Mouse (Mus musculus) megakaryocyte, embryonic 14.5 days (primary cell): ENCODE data around the gene Slc6a11. TPM values are rescaled to one million over a fixed set of nuclear protein-coding genes. Genes with fewer than 3 reads are reported as not detected.

Experiments
- H3K27me3 ChIP-seq: replicated peaks from 2 replicates; pipeline ENCODE3; 2012; ENCODE audit warnings: inconsistent platforms
- H3K36me3 ChIP-seq: replicated peaks from 2 replicates; pipeline ENCODE3; 2012; ENCODE audit warnings: low read length, inconsistent platforms, mixed read lengths
- H3K4me1 ChIP-seq: 2 replicates; pipeline ENCODE4 v1.6.1; 2012; ENCODE audit warnings: inconsistent platforms
- H3K4me3 ChIP-seq: replicated peaks from 2 replicates; pipeline ENCODE3; 2012; ENCODE audit warnings: moderate library complexity, mild to moderate bottlenecking, inconsistent platforms
- H3K9me3 ChIP-seq: 2 replicates; pipeline ENCODE4 v1.6.1; 2012; ENCODE audit warnings: inconsistent platforms
- FLI1 ChIP-seq: IDR thresholded peaks from 2 replicates; pipeline ENCODE4 v1.6.1; 2012; ENCODE audit warnings: low read length, inconsistent platforms, mixed read lengths
- GATA1 ChIP-seq: IDR thresholded peaks from 3 replicates; pipeline ENCODE4 v1.6.1; 2012; ENCODE audit warnings: mixed read lengths, low read length, inconsistent platforms, borderline replicate concordance
- polyA plus RNA-seq: library from polyadenylated mRNA; stranded (reverse); fragments of >175 nt; gene quantifications from 2 replicates; pipeline ENCODE4 v1.2.3, GENCODE M21; 2012; ENCODE audit warnings: low replicate concordance; ENCODE audit not compliant: insufficient read depth

Gene Slc6a11
- polyA plus RNA-seq, 1 experiment = not detected

DNA sequence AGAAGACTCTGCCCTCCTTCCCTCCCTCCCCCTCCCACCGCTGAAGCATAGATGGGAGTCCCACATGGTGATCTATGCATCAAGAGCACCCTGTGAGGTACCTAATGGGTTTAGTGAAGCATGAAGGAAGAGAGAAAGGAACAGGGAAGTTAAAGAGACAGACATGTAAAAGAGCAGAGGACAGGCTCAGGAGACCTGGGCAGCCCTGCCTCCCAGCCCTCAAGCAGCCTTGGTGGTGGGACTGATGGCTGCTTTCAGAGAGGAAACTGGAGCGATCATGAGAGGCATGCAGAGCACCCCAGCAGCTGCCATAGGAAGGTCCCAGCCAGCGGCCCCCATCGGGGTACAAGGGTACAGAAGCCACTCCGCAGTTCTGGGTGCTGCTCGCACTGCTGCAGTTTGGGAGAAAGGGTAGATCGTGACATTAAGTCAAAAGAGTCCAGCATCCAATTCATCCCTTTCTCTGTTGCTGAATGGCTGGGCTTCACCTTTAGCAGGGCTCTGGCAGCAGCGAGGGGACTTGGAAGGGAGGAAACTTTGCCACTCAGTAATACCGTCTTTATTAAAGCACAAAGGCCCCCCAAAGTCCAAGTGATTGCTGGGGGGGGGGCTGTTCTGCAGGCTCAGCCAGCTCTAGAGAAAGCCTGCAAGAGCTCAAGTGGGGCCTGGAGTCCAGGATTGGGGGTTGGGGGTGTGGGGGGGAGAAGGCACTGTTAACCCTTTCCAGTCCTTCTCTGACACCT is 43.5 kb downstream of the Slc6a11 start:
- Histone ChIP-seq H3K27me3 (peaks cover 25% of the 10 kb centered on the region), H3K9me3 (no peaks in the 10 kb centered on the region), H3K36me3 (no peaks in the 10 kb centered on the region), H3K4me1 (no peaks in the 10 kb centered on the region), H3K4me3 (no peak overlapping the region)
- TF ChIP-seq FLI1 = no peak
- no peak for TF ChIP-seq GATA1

DNA sequence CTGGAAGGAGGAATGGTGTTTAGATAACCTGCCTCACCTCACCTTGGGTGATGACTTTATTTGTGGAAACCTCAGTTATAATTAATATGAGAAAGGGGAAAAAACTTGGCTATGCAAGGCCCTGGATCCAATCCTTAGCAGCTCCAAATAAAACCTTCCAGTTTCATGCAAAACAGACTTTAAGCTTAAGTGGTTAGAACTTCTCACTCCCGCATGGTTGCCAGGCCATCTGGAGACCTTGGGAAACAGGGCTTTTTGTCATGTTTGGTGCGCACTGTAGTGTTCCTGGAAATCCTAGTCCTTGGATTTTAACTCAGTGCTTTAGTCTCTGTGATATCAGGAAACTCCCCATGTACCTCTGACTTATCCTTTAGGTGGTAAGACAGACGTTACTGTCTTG is 47.1 kb downstream of the Slc6a11 start:
- TF ChIP-seq GATA1 (no peak), FLI1 (no peak)
- Histone ChIP-seq H3K4me1 (no peaks in the 10 kb centered on the region), H3K27me3 (peaks cover 21% of the 10 kb centered on the region), H3K4me3 (no peak overlapping the region), H3K9me3 (no peaks in the 10 kb centered on the region), H3K36me3 (no peaks in the 10 kb centered on the region)

DNA sequence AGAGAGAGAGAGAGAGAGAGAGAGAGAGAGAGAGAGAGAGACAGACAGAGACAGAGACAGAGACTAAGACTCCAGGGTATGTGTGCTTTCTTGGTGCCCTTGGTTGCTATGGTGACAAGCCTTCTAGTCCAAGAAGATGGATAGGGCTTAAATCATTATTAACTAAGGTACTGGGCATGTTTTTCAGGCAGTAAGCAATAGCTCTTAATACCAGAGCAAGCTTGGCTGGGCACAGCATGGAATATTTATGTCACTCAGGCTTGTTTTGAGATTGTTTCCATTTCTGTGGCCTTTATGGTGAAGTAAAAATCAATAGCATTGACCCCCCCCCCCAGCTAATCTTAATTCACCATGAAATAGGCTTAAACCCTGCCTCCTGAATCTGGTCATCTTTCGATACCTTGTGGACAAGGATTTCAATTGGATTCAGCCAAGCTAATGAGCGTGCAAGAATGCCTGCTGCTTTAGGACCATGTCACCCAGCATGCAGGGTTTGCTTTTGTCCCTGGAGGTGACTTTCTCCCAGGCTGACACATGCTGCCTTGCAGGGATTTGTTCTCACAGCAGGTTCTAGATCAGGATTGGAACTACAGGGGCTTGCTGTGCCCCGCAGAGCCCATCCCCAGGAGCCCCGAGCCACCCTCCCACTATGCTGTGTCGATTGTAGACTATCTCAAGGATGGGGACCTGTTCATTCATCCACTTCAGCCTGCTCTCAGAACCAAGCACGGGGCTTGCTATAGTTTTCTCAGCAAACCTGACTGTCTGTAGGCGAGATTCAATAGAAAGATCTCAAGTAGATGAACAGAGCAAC is 51.5 kb downstream of the Slc6a11 start:
- H3K9me3 ChIP-seq = no peaks in the 10 kb centered on the region
- H3K4me3 ChIP-seq = no peak overlapping the region
- H3K27me3 ChIP-seq = no peaks in the 10 kb centered on the region
- H3K36me3 ChIP-seq = no peaks in the 10 kb centered on the region
- no peaks in the 10 kb centered on the region for H3K4me1 ChIP-seq
- TF ChIP-seq GATA1 (no peak), FLI1 (no peak)

DNA sequence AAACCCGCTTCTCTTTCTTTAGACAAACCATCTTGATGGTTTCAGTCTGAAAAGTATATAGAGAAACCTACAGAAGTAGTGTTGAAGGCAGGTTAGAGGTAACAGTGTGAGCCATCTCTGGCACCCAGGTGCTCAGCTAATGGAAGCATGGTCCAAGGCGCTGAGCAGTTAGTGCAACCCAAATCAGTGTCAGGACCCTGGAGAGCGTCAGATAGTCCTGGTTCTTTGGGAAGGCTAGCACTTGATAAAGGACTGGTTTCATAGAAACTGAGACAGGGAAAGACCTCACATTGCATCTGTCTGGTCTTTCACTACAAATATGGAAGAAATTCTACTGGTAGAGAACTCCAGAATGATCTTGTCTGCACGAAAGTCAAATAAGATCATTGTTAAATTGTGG is 56.1 kb downstream of the Slc6a11 start:
- Histone ChIP-seq H3K27me3 (no peaks in the 10 kb centered on the region), H3K4me1 (no peaks in the 10 kb centered on the region), H3K36me3 (no peaks in the 10 kb centered on the region), H3K9me3 (peaks cover 12% of the 10 kb centered on the region), H3K4me3 (no peak overlapping the region)
- TF ChIP-seq FLI1 = no peak
- no peak for TF ChIP-seq GATA1

DNA sequence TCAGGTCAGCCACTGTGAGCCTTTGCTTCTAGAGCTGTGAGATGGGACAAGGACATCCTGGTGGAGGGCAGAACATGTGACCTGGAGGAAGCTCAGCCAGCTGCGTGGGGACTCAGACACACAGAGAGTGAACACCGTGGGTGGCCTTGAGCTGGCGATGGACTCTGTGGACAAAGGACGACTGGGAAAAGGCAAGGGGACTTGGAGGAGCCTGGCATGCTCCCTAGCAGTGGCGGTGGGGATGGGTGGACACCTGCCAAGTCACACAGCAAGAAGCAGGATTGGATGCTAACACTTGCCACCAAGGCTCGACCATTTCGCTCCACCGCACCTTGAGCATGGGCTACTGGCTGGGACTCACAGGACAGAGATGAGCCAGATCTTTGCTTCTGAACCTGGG is 57.8 kb downstream of the Slc6a11 start:
- Histone ChIP-seq H3K27me3 (no peaks in the 10 kb centered on the region), H3K4me1 (no peaks in the 10 kb centered on the region), H3K36me3 (no peaks in the 10 kb centered on the region), H3K4me3 (no peak overlapping the region), H3K9me3 (peaks cover 12% of the 10 kb centered on the region)
- TF ChIP-seq GATA1 = no peak
- no peak for TF ChIP-seq FLI1

DNA sequence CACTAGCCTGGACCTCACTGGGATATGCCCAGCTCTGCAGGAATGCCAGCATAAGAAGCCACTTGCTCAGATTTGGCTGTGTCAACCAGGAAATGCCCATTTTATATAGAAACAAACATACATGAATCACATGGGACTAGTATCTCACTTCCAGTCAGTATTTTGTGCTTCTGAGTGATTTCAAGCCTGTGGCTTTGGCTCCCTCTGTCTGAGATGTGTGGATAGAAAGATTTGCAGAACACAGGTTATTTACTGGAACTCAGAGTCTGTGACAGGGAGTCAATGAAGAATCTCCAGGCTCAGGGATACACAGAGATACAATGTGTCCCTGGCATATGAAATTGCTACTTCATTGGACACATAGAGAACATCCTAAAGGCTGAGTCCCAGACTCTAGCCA is 65.0 kb downstream of the Slc6a11 start:
- H3K4me1 ChIP-seq = no peaks in the 10 kb centered on the region

DNA sequence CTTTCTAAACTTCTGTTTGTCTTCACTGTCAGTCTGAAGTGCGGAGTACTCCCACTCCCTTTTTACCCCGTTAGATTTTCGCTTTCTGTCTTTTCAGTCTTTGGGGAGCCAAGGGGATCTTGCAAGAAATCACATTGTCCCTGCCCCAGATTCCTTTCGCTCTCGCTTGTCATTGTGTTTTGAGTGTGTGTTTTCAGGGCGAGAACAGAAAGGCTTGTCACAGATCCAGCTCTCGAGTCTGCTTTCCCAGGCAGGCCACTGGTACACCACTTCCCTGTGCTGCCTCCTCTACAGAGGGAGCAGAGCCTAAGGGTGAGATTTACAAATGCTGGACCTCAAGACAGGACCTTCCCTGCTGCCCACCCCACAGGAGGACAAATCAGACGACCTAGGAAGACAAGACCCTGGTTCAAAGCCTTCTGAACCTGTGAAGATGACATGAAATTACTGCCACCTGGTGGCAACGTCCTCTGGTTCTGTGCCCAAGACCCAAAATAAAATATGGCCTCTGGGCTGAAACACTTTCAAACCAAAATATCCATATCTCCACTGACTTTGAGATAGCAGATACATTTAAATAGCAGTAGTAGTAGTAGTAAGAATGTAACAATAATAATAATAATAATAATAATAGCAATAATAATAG is 68.3 kb downstream of the Slc6a11 start:
- TF ChIP-seq FLI1 = no peak
- no peak for TF ChIP-seq GATA1
- H3K27me3 ChIP-seq = no peaks in the 10 kb centered on the region

More for the DNA sequence above, 65.0 kb downstream of the Slc6a11 start:
- no peak for TF ChIP-seq FLI1
- H3K4me3 ChIP-seq = no peak overlapping the region
- peaks cover 5% of the 10 kb centered on the region for H3K9me3 ChIP-seq
- no peaks in the 10 kb centered on the region for H3K36me3 ChIP-seq
- no peaks in the 10 kb centered on the region for H3K27me3 ChIP-seq

DNA sequence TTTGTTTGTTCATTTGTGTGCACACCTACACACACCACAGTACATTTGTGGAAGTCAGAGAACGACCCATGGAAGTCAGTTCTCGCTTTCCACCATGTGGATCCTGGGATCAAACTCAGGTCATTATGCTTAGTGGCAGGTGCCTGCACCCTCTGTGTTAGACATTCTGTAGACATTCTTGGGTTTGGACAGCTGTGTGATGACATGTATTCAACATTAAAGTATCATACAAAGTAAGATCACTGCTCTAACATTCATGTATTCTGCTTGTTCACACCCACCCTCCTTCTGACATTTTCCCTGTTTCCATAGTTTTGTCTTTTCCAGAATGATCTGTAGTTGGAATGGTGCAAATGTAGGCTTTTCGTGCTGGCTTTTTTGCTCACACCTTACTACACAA is 73.5 kb downstream of the Slc6a11 start:
- no peaks in the 10 kb centered on the region for H3K4me1 ChIP-seq
- TF ChIP-seq FLI1 (no peak), GATA1 (no peak)
- H3K27me3 ChIP-seq = no peaks in the 10 kb centered on the region
- H3K9me3 ChIP-seq = no peaks in the 10 kb centered on the region
- no peak overlapping the region for H3K4me3 ChIP-seq
- no peaks in the 10 kb centered on the region for H3K36me3 ChIP-seq

More for the DNA sequence above, 68.3 kb downstream of the Slc6a11 start:
- Histone ChIP-seq H3K9me3 (no peaks in the 10 kb centered on the region), H3K4me1 (no peaks in the 10 kb centered on the region), H3K36me3 (no peaks in the 10 kb centered on the region), H3K4me3 (no peak overlapping the region)

DNA sequence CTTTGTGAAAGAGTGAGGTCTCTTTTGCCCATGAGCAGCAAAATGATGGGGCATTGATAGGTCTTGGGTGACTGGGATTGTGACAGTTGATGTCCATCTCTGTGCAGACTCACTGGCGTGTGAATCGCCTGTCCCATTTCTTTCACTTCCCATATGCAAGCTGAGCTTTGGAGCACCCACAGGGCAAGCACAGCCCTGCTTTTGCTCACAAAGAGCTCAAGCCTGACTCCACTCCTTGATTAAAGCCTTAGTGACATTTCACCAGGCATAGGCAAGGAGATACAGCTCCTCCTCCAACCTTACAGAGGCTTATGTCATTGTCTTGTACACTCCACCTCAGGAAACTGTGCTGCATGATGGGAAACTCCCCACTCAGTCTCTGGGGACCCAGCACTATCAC is 77.3 kb downstream of the Slc6a11 start:
- H3K27me3 ChIP-seq = no peaks in the 10 kb centered on the region
- TF ChIP-seq GATA1 = no peak
- no peak for TF ChIP-seq FLI1

DNA sequence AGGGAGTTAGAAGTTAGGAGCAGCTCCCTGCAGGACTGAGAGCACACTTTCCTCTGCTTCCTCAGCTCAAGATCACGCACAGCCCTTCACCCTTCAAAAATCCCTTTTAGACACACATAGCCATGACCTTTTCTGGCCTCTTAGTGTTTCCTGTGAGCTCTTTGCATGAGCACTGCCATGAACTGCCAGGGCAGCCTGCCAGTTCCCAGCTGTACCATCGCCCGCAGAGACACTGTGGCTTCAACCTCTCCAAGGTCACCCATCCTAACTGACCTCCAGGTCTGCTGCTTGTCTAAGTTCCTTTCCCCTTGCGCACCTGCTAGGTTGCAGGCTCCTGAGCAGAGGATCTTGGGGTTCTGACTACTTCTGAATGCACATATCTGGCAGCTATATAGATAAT is 83.4 kb downstream of the Slc6a11 start:
- no peak overlapping the region for H3K4me3 ChIP-seq
- H3K9me3 ChIP-seq = no peaks in the 10 kb centered on the region
- no peak for TF ChIP-seq GATA1
- TF ChIP-seq FLI1 = no peak
- no peaks in the 10 kb centered on the region for H3K4me1 ChIP-seq
- H3K36me3 ChIP-seq = no peaks in the 10 kb centered on the region
- peaks cover 9% of the 10 kb centered on the region for H3K27me3 ChIP-seq

More for the DNA sequence above, 77.3 kb downstream of the Slc6a11 start:
- Histone ChIP-seq H3K36me3 (no peaks in the 10 kb centered on the region), H3K4me1 (no peaks in the 10 kb centered on the region), H3K9me3 (no peaks in the 10 kb centered on the region), H3K4me3 (no peak overlapping the region)
